Mouse (Mus musculus) ES-E14 (cell line): ENCODE measurements around the gene Car7.

Experiments used
- MAFK ChIP-seq: IDR thresholded peaks from 2 replicates; pipeline ENCODE4 v1.6.1; 2014; ENCODE audit warnings: mild to moderate bottlenecking, low read depth, low read length, inconsistent platforms; ENCODE audit not compliant: insufficient read depth
- ZNF384 ChIP-seq: IDR thresholded peaks from 2 replicates; pipeline ENCODE4 v1.6.1; 2012; ENCODE audit warnings: low read depth, low read length, inconsistent platforms

DNA sequence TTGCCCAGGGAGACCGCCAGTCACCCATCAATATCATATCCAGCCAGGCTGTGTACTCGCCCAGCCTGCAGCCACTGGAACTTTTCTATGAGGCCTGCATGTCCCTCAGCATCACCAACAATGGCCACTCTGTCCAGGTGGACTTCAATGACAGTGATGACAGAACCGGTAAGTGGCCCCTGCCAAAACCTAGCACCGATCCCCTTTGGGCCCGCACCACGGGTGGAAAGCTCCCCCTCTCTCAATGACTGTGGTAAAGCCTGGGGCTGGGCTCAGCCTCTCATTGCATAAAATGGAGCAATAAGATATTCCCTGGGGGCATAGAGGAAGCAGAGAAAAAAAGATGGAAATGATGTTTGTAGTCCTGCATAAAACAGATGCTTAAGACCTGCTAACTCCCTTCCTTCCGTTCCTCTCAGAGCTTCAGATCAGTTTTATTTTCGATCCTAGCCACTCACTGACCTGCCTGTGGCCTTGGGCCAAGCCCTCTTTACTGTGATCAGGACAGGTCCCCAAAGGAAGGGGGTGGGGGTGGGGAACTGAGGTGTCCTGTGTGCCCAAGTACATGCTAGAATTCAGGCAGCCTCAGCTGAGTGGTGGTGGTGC is 9.1 kb downstream of the Car7 start:
- no peak for TF ChIP-seq MAFK
- no peak for TF ChIP-seq ZNF384
